Mouse (Mus musculus) myocyte (in vitro differentiated cells): ENCODE data around the gene Scn2a. TPM values are rescaled to one million over a fixed set of nuclear protein-coding genes. Genes with fewer than 3 reads are reported as not detected.

Experiments
- H3K27me3 ChIP-seq: one replicate; pipeline ENCODE4 v1.6.1; 2011; ENCODE audit not compliant: control insufficient read depth, insufficient read depth, insufficient read length
- H3K36me3 ChIP-seq: one replicate; pipeline ENCODE4 v1.6.1; 2011; ENCODE audit not compliant: control insufficient read depth, insufficient read depth
- H3K4me2 ChIP-seq: one replicate; pipeline ENCODE4 v1.6.1; 2011; ENCODE audit warnings: low read depth, control low read depth
- H3K4me3 ChIP-seq: one replicate; pipeline ENCODE4 v1.5.1; 2011; ENCODE audit warnings: mild to moderate bottlenecking, control low read depth, moderate library complexity
- H3K79me2 ChIP-seq: one replicate; pipeline ENCODE4 v1.6.1; 2011; ENCODE audit not compliant: control insufficient read depth, insufficient read depth
- H3ac ChIP-seq: one replicate; pipeline ENCODE4 v1.6.1; 2011; ENCODE audit not compliant: control insufficient read depth, insufficient read length
- CEBPB ChIP-seq: IDR thresholded peaks from 2 replicates; pipeline ENCODE4 v1.6.1; 2011; ENCODE audit warnings: mild to moderate bottlenecking, moderate library complexity; ENCODE audit not compliant: poor library complexity, insufficient read depth, severe bottlenecking
- E2F4 ChIP-seq: IDR thresholded peaks from one replicate; pipeline ENCODE4 v1.6.1; 2011; ENCODE audit warnings: mild to moderate bottlenecking, control low read depth, moderate library complexity; ENCODE audit not compliant: insufficient read depth
- MAX ChIP-seq: IDR thresholded peaks from one replicate; pipeline ENCODE4 v1.6.1; 2011; ENCODE audit warnings: low read depth, mild to moderate bottlenecking, control low read depth
- MYOD1 ChIP-seq, 3 experiments: IDR thresholded peaks; one replicate each; pipeline ENCODE4 v1.6.1; 2011; ENCODE audit warnings: control low read depth in 2 of 3, low read depth in 2 of 3, mild to moderate bottlenecking in 2 of 3, moderate library complexity in 1 of 3; ENCODE audit not compliant: insufficient read length in 2 of 3, control insufficient read depth in 1 of 3
- MYOG ChIP-seq, 3 experiments: IDR thresholded peaks; one replicate each; pipeline ENCODE4 v1.6.1; 2011; ENCODE audit warnings: control low read depth in 2 of 3, low read depth in 2 of 3, mild to moderate bottlenecking in 2 of 3; ENCODE audit not compliant: insufficient read length in 2 of 3, control insufficient read depth in 1 of 3, insufficient read depth in 1 of 3
- POLR2A ChIP-seq: IDR thresholded peaks from one replicate; pipeline ENCODE4 v1.6.1; 2011; ENCODE audit warnings: low read depth, mild to moderate bottlenecking, control low read depth, moderate library complexity; ENCODE audit not compliant: insufficient read length
- POLR2AphosphoS2 ChIP-seq: IDR thresholded peaks from one replicate; pipeline ENCODE4 v1.6.1; 2011; ENCODE audit warnings: low read depth, control low read depth; ENCODE audit not compliant: insufficient read length
- REST ChIP-seq: IDR thresholded peaks from one replicate; pipeline ENCODE4 v1.6.1; 2011; ENCODE audit warnings: mild to moderate bottlenecking, control low read depth, moderate library complexity; ENCODE audit not compliant: insufficient read depth, insufficient read length
- SRF ChIP-seq: IDR thresholded peaks from one replicate; pipeline ENCODE4 v1.6.1; 2011; ENCODE audit warnings: low read depth; ENCODE audit not compliant: control insufficient read depth, insufficient read length
- TCF12 ChIP-seq: IDR thresholded peaks from one replicate; pipeline ENCODE4 v1.6.1; 2011; ENCODE audit warnings: mild to moderate bottlenecking, control low read depth; ENCODE audit not compliant: poor library complexity, insufficient read depth, severe bottlenecking
- TCF3 ChIP-seq: IDR thresholded peaks from one replicate; pipeline ENCODE4 v1.6.1; 2011; ENCODE audit warnings: low read depth, control low read depth; ENCODE audit not compliant: insufficient read length
- USF1 ChIP-seq: IDR thresholded peaks from one replicate; pipeline ENCODE4 v1.6.1; 2011; ENCODE audit warnings: low read depth, mild to moderate bottlenecking, control low read depth, moderate library complexity
- polyA plus RNA-seq: library from polyadenylated mRNA; unstranded; fragments of >200 nt; fragmentation: generic; extraction: Trizol; gene quantifications from one replicate; pipeline ENCODE4 v1.2.1, GENCODE M21; 2012; ENCODE audit warnings: missing spikeins

Scn2a gene
- polyA plus RNA-seq, 1 experiment: 0.18 TPM

GRCm38 (mm10) chr2:65664481-65664880 lies 43.9 kb downstream of the Scn2a start:
- Histone ChIP-seq H3K27me3 (no peaks in the 10 kb centered on the region), H3ac (no peak overlapping the region), H3K36me3 (no peaks in the 10 kb centered on the region), H3K4me3 (no peak overlapping the region), H3K4me2 (no peak overlapping the region), H3K79me2 (no peaks in the 10 kb centered on the region)
- no peak for TF ChIP-seq USF1
- TF ChIP-seq REST: no peak
- TF ChIP-seq TCF3: no peak
- no peak for TF ChIP-seq E2F4
- no peak for TF ChIP-seq MYOD1 (IDR thresholded peaks at IDR 0.05; ENCODE audit: control insufficient read depth in 1 of 3, insufficient read length in 2 of 3, low read depth in 2 of 3)
- TF ChIP-seq MAX: no peak
- no peak for TF ChIP-seq POLR2A
- no peak for TF ChIP-seq CEBPB
- TF ChIP-seq POLR2AphosphoS2: no peak

- Histone ChIP-seq H3ac (no peak overlapping the region), H3K4me3 (no peak overlapping the region), H3K79me2 (no peaks in the 10 kb centered on the region), H3K36me3 (no peaks in the 10 kb centered on the region), H3K27me3 (no peaks in the 10 kb centered on the region), H3K4me2 (no peak overlapping the region)
- TF ChIP-seq MAX: no peak
- no peak for TF ChIP-seq E2F4
- no peak for TF ChIP-seq CEBPB
- no peak for TF ChIP-seq MYOG (IDR thresholded peaks at IDR 0.05; ENCODE audit: control insufficient read depth in 1 of 3, insufficient read depth in 1 of 3, insufficient read length in 2 of 3, low read depth in 2 of 3)
- TF ChIP-seq TCF3: no peak
- TF ChIP-seq TCF12: no peak
- TF ChIP-seq SRF: no peak
- TF ChIP-seq REST: no peak
- no peak for TF ChIP-seq POLR2AphosphoS2
- TF ChIP-seq USF1: no peak
- no peak for TF ChIP-seq MYOD1 (IDR thresholded peaks at IDR 0.05; ENCODE audit: control insufficient read depth in 1 of 3, insufficient read length in 2 of 3, low read depth in 2 of 3)
Measured at GRCm38 (mm10) chr2:65665180-65665579, 44.6 kb downstream of the Scn2a start.

- H3K27me3 ChIP-seq: no peaks in the 10 kb centered on the region
Measured at GRCm38 (mm10) chr2:65667590-65668436, 47.2 kb downstream of the Scn2a start.

GRCm38 (mm10) chr2:65668437-65669135 lies 48.0 kb downstream of the Scn2a start:
- H3K79me2 ChIP-seq: no peaks in the 10 kb centered on the region
- peak overlapping the region; percentile 76 for H3K4me2 ChIP-seq
- no peak overlapping the region for H3K4me3 ChIP-seq
- no peaks in the 10 kb centered on the region for H3K27me3 ChIP-seq
- H3K36me3 ChIP-seq: no peaks in the 10 kb centered on the region
- H3ac ChIP-seq: no peak overlapping the region
- TF ChIP-seq MAX (no peak), USF1 (no peak), MYOD1 (IDR thresholded peaks at IDR 0.05; ENCODE audit: control insufficient read depth in 1 of 3, insufficient read length in 2 of 3, low read depth in 2 of 3) (no peak), CEBPB (no peak), TCF3 (no peak), POLR2AphosphoS2 (no peak)

More at GRCm38 (mm10) chr2:65667590-65668436, 47.2 kb downstream of the Scn2a start:
- peak overlapping the region; percentile 76 for H3K4me2 ChIP-seq
- TF ChIP-seq TCF3 (no peak), POLR2A (no peak), E2F4 (no peak), POLR2AphosphoS2 (no peak), MAX (no peak), MYOD1 (IDR thresholded peaks at IDR 0.05; ENCODE audit: control insufficient read depth in 1 of 3, insufficient read length in 2 of 3, low read depth in 2 of 3) (no peak), SRF (no peak), CEBPB (no peak), TCF12 (no peak), REST (no peak), USF1 (no peak), MYOG (IDR thresholded peaks at IDR 0.05; ENCODE audit: control insufficient read depth in 1 of 3, insufficient read depth in 1 of 3, insufficient read length in 2 of 3, low read depth in 2 of 3) (no peak)
- H3K79me2 ChIP-seq: no peaks in the 10 kb centered on the region
- H3K4me3 ChIP-seq: no peak overlapping the region
- no peaks in the 10 kb centered on the region for H3K36me3 ChIP-seq
- no peak overlapping the region for H3ac ChIP-seq
